Mouse (Mus musculus) c-Kit-positive CD71-positive TER-119-positive erythroid progenitor cells, embryonic 14.5 days (primary cell): Measurements from ENCODE around the gene Ticrr.

ENCODE experiments used
- DNase-seq: peaks from one replicate; pipeline ENCODE4 v3.0.0-alpha.2; 2013; ENCODE audit warnings: low spot score

The Ticrr gene

GRCm38 (mm10) chr7:79747659-79748058 is 87.7 kb downstream of the Ticrr start:
- no peak for DNase-seq
